Mouse (Mus musculus): ENCODE results near the gene Olfr73.
"Not testable (repeated sequence)": the region's sequence is repeated elsewhere in the genome, so short reads cannot be mapped to it uniquely, and the experiment has no call there.

Gene Olfr73

GRCm38 (mm10) chr2:88037599-88037998 lies at the start of gene Olfr73:
TSS of gene Olfr73 (minus strand) at chr2:88037699.
- in situ Hi-C loops (cut with MboI, MseI), result no loop called here

GRCm38 (mm10) chr2:88071730-88072129 lies 34.2 kb upstream of the Olfr73 start, which contains the start of gene Olfr1163:
TSS of gene Olfr1163 (minus strand) at chr2:88071830.
- in situ Hi-C loops (cut with MboI, MseI), result loop anchor here in 1 of 2 experiments (10.0 kb wide), 1 partner anchor 803 kb away; no protein-coding TSS in a partner anchor

- in situ Hi-C loops (cut with MboI, MseI), result no loop called here
These were observed 26.1 kb upstream of the Olfr73 start for GRCm38 (mm10) chr2:88063587-88063986.

GRCm38 (mm10) chr2:88051029-88051428 lies 13.5 kb upstream of the Olfr73 start, which contains the start of gene Olfr1162:
TSS of gene Olfr1162 (minus strand) at chr2:88051129.
- in situ Hi-C loops (cut with MboI, MseI), result no loop called here

- in situ Hi-C loops (cut with MboI, MseI), result not testable (repeated sequence)
These were observed 15.0 kb downstream of the Olfr73 start, which contains the start of gene Olfr1161 for GRCm38 (mm10) chr2:88022474-88022873. TSS of gene Olfr1161 (plus strand) at chr2:88022774.

GRCm38 (mm10) chr2:88007515-88008318 lies 29.8 kb downstream of the Olfr73 start, which contains the start of gene Olfr1160:
TSS of gene Olfr1160 (minus strand) at chr2:88008268.
- in situ Hi-C loops (cut with MboI, MseI), result no loop called here

GRCm38 (mm10) chr2:87989813-87990212 lies 47.7 kb downstream of the Olfr73 start, which contains the start of gene Olfr1158:
TSS of gene Olfr1158 (plus strand) at chr2:87990113.
- in situ Hi-C loops (cut with MboI, MseI), result no loop called here
